ENCODE assay signal across 9 mouse cellular contexts in the genomic region with DNA sequence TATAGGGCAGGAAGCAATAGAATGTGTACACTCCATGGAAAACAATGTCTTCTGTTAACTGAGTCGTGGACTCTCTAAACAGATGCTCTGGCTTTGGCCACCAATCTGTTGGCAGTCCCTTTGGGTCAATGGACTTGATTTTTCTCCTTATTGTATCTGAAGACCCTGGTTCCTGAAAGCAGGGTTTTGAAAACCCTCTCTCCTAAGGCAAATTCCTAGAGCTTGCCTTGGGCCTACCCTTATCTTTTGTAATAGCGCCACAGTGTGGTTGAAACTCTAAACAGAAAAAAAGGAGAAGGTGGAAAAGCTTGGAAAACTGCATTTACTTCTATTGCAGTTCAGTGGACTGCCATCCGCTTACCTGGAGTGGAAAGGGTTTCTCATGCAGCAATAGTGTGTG. TPM values are rescaled to one million over a fixed set of nuclear protein-coding genes. Genes with fewer than 3 reads are reported as not detected.
DNase-seq lines count a peak whose midpoint lies in the region; ATAC-seq lines count a peak whose summit lies in the region.
"Had no signal": no experiment of that assay in that cellular context is flagged by ENCODE, and none has a peak within 500 bp of the region (broad histone marks: within the 10 kb centered on the region; RNA-seq: fewer than 3 reads in every experiment).

No protein-coding gene starts in this region.

- no peak for ATAC-seq in cerebellum, adult (ENCODE audit: insufficient number of reproducible peaks, low FRiP score, low TSS enrichment)
- ATAC-seq in limb, embryonic 13.5 days (ENCODE audit: low FRiP score, low read depth), result no peak

- H3K9me3 ChIP-seq in limb, embryonic 13.5 days, result no peaks in the 10 kb centered on the region
- H3K9me3 ChIP-seq: liver, embryonic 13.5 days had no signal

- no peaks in the 10 kb centered on the region for H3K27me3 ChIP-seq in limb, embryonic 13.5 days

- H3K36me3 ChIP-seq in limb, embryonic 13.5 days, result no peaks in the 10 kb centered on the region
- H3K36me3 ChIP-seq: liver, embryonic 13.5 days had no signal

- DNase-seq in cerebellum, adult 9-10 months, result peak; percentile 58
- peak; percentile 62 to 65 for DNase-seq in left cerebral cortex, postnatal 14 days (ENCODE audit: low spot score in 2 of 2)
- DNase-seq in left cerebral cortex, postnatal 4 days, result no peak
- DNase-seq in embryo, embryonic 9.5 days (ENCODE audit: extremely low spot score), result peak; percentile 67
- DNase-seq in B cell, adult 2 months, result no peak
- no peak for DNase-seq in urinary bladder, postnatal 14 days (ENCODE audit: low spot score)
- DNase-seq: liver, embryonic 13.5 days had no signal

- intact Hi-C loops in left cerebral cortex, postnatal 14 days (cut with DNase I), result loop anchor here (1.0 to 10.0 kb wide), 3 partner anchors 213 to 546 kb away; no protein-coding TSS in a partner anchor
- intact Hi-C loops in left cerebral cortex, postnatal 4 days (cut with DNase I), result loop anchor here (5.0 kb wide), 3 partner anchors 210 to 545 kb away; no protein-coding TSS in a partner anchor

- peak overlapping the region; percentile 86 for H3K4me2 ChIP-seq in limb, embryonic 13.5 days (replicated peaks)
- H3K4me2 ChIP-seq: liver, embryonic 13.5 days had no signal

- WGBS in limb, embryonic 13.5 days, result 11% methylated on average over 3 of the region's 3 CpGs

- 0 out of 2 replicates have a peak overlapping the region, but pooled peaks have one; percentile 62 for H3K4me3 ChIP-seq in limb, embryonic 13.5 days
- H3K4me3 ChIP-seq: liver, embryonic 13.5 days had no signal

- H3K27ac ChIP-seq in limb, embryonic 13.5 days, result peak overlapping the region; percentile 77; the same call in 1 of the 2 replicates
- H3K27ac ChIP-seq: liver, embryonic 13.5 days had no signal

- H3K9ac ChIP-seq in limb, embryonic 13.5 days, result no peak overlapping the region
- H3K9ac ChIP-seq: liver, embryonic 13.5 days had no signal

- H3K4me1 ChIP-seq in limb, embryonic 13.5 days, result peaks cover 36% of the 10 kb centered on the region
- H3K4me1 ChIP-seq: liver, embryonic 13.5 days had no signal

RNA-seq across cellular contexts. Expression of a gene that starts 1.0 kb away (rescaled TPM):
- 1 to 10 TPM; 1.7 to 4.3 TPM for total RNA-seq in left cerebral cortex, postnatal 14 days (2021)
- 10 to 100 TPM; 10.0 to 13.3 TPM for total RNA-seq in left cerebral cortex, postnatal 4 days (2021)
- polyA plus RNA-seq in limb, embryonic 13.5 days (2015; fragmentation: Nextera tagmentation; extraction: Ambion mirVana), result 23.3 and 26.2 TPM in 2 replicates

Comparison
In these comparisons a context has a peak if more than half of its experiments do, and no peak if none do; other contexts are left out.
1. DNase-seq: peak in cerebellum, adult 9-10 months (single experiment), left cerebral cortex, postnatal 14 days (2 of 2) and embryo, embryonic 9.5 days (single experiment); none in left cerebral cortex, postnatal 4 days (single experiment), B cell, adult 2 months (0 of 2) and urinary bladder, postnatal 14 days (single experiment).